Mouse (Mus musculus) heart, embryonic 11.5 days (tissue): ENCODE data around the gene Sde2. TPM values are rescaled to one million over a fixed set of nuclear protein-coding genes. Genes with fewer than 3 reads are reported as not detected.

Experiments
- ATAC-seq: fragments of 200-750 bp; cut with Nextera tagmentation; replicated peaks from 2 replicates; pipeline ENCODE4 v1.8.0; 2017; ENCODE audit warnings: moderate library complexity; ENCODE audit not compliant: insufficient number of reproducible peaks, low FRiP score, low TSS enrichment
- H3K27ac ChIP-seq: fragments of 300-500 bp; sonication (generic); 2 replicates; pipeline ENCODE4 v1.5.1; 2014; ENCODE audit warnings: mild to moderate bottlenecking, low read depth, low read length
- H3K27me3 ChIP-seq: fragments of 300-500 bp; sonication (generic); 2 replicates; pipeline ENCODE4 v1.6.1; 2014; ENCODE audit warnings: mild to moderate bottlenecking, low read length, mixed read lengths; ENCODE audit not compliant: control insufficient read depth, insufficient read depth
- H3K36me3 ChIP-seq: fragments of 300-500 bp; sonication (generic); 2 replicates; pipeline ENCODE4 v1.6.1; 2014; ENCODE audit warnings: mild to moderate bottlenecking, low read length, moderate library complexity, mixed read lengths; ENCODE audit not compliant: control insufficient read depth, insufficient read depth
- H3K4me1 ChIP-seq: fragments of 300-500 bp; sonication (generic); 2 replicates; pipeline ENCODE4 v1.6.1; 2014; ENCODE audit warnings: low read length; ENCODE audit not compliant: control insufficient read depth, insufficient read depth
- H3K4me2 ChIP-seq: fragments of 300-500 bp; sonication (generic); 2 replicates; pipeline ENCODE4 v1.6.1; 2014; ENCODE audit warnings: mild to moderate bottlenecking, moderate library complexity
- H3K4me3 ChIP-seq: fragments of 300-500 bp; sonication (generic); 2 replicates; pipeline ENCODE4 v1.5.1; 2014; ENCODE audit warnings: low read depth, low read length
- H3K9ac ChIP-seq: fragments of 300-500 bp; sonication (generic); 2 replicates; pipeline ENCODE4 v1.6.1; 2014; ENCODE audit warnings: mild to moderate bottlenecking, low read depth, low read length, moderate library complexity
- H3K9me3 ChIP-seq: fragments of 300-500 bp; sonication (generic); replicated peaks from 2 replicates; pipeline ENCODE4 v1.6.1; 2016; ENCODE audit warnings: low read length; ENCODE audit not compliant: control insufficient read depth
- WGBS: fragments of 180-500 bp; shearing (Covaris S2); extraction: QIAGEN DNeasy Blood & Tissue Kit; methylation state at CpG from one replicate; pipeline ENCODE4 v1.1.7; 2014; ENCODE audit not compliant: insufficient replicate concordance; 5-methylcytosine and 5-hydroxymethylcytosine counted together
- polyA plus RNA-seq: library from polyadenylated mRNA; unstranded; fragments of >200 nt; fragmentation: Nextera tagmentation; extraction: Ambion mirVana; gene quantifications from 2 replicates; pipeline ENCODE4 v1.2.1, GENCODE M21; 2014

Gene Sde2
- polyA plus RNA-seq, 1 experiment from 2014 or later = 24.1 TPM

- WGBS = 70% methylated on average over 7 of the region's 7 CpGs
- peaks cover 15% of the 10 kb centered on the region for H3K36me3 ChIP-seq
- no peak overlapping the region for H3K4me3 ChIP-seq
- no peak for ATAC-seq
- H3K9me3 ChIP-seq = no peaks in the 10 kb centered on the region
- H3K4me2 ChIP-seq = no peak overlapping the region
- H3K9ac ChIP-seq = no peak overlapping the region
- H3K27me3 ChIP-seq = no peaks in the 10 kb centered on the region
- no peak overlapping the region for H3K27ac ChIP-seq
- 0 out of 2 replicates have a peak, but pooled peaks cover 6% of the 10 kb centered on the region for H3K4me1 ChIP-seq
Observed at GRCm38 (mm10) chr1:180866001-180866400, 15.1 kb downstream of the Sde2 start.

- H3K9me3 ChIP-seq = no peaks in the 10 kb centered on the region
- H3K27me3 ChIP-seq = no peaks in the 10 kb centered on the region
- 63% methylated on average over 13 of the region's 13 CpGs for WGBS
- no peak overlapping the region for H3K9ac ChIP-seq
- H3K4me1 ChIP-seq = 0 out of 2 replicates have a peak, but pooled peaks cover 6% of the 10 kb centered on the region
- no peak for ATAC-seq
- no peak overlapping the region for H3K4me3 ChIP-seq
- no peak overlapping the region for H3K4me2 ChIP-seq
- peaks cover 6% of the 10 kb centered on the region for H3K36me3 ChIP-seq
- no peak overlapping the region for H3K27ac ChIP-seq
Observed at GRCm38 (mm10) chr1:180870122-180870650, 19.3 kb downstream of the Sde2 start.

- 0 out of 2 replicates have a peak, but pooled peaks cover 2% of the 10 kb centered on the region for H3K4me1 ChIP-seq
- H3K9me3 ChIP-seq = no peaks in the 10 kb centered on the region
- no peak for ATAC-seq
- no peaks in the 10 kb centered on the region for H3K36me3 ChIP-seq
- H3K4me3 ChIP-seq = no peak overlapping the region
- H3K27me3 ChIP-seq = no peaks in the 10 kb centered on the region
- H3K9ac ChIP-seq = no peak overlapping the region
- H3K4me2 ChIP-seq = no peak overlapping the region
- no peak overlapping the region for H3K27ac ChIP-seq
- WGBS = 19% methylated on average over 9 of the region's 9 CpGs
Observed at GRCm38 (mm10) chr1:180873861-180874484, 23.0 kb downstream of the Sde2 start.

GRCm38 (mm10) chr1:180874615-180875014, 23.7 kb downstream of the Sde2 start:
- 0 out of 2 replicates have a peak, but pooled peaks cover 2% of the 10 kb centered on the region for H3K4me1 ChIP-seq
- no peak for ATAC-seq
- no peak overlapping the region for H3K4me2 ChIP-seq
- no peak overlapping the region for H3K9ac ChIP-seq
- H3K36me3 ChIP-seq = no peaks in the 10 kb centered on the region
- no peak overlapping the region for H3K4me3 ChIP-seq
- no peaks in the 10 kb centered on the region for H3K9me3 ChIP-seq
- no peak overlapping the region for H3K27ac ChIP-seq
- WGBS = 67% methylated on average over 2 of the region's 2 CpGs
- no peaks in the 10 kb centered on the region for H3K27me3 ChIP-seq

GRCm38 (mm10) chr1:180875126-180875525, 24.2 kb downstream of the Sde2 start:
- Histone ChIP-seq H3K36me3 (no peaks in the 10 kb centered on the region), H3K9ac (no peak overlapping the region), H3K27me3 (no peaks in the 10 kb centered on the region), H3K27ac (no peak overlapping the region), H3K9me3 (no peaks in the 10 kb centered on the region), H3K4me2 (no peak overlapping the region), H3K4me3 (no peak overlapping the region), H3K4me1 (0 out of 2 replicates have a peak, but pooled peaks cover 1% of the 10 kb centered on the region)
- WGBS = 80% methylated on average over 9 of the region's 9 CpGs
- ATAC-seq = no peak

- H3K9ac ChIP-seq = no peak overlapping the region
- no peaks in the 10 kb centered on the region for H3K27me3 ChIP-seq
- no peaks in the 10 kb centered on the region for H3K4me1 ChIP-seq
- no peak overlapping the region for H3K4me3 ChIP-seq
- no peaks in the 10 kb centered on the region for H3K9me3 ChIP-seq
- H3K36me3 ChIP-seq = no peaks in the 10 kb centered on the region
- WGBS = 71% methylated on average over 4 of the region's 4 CpGs
- H3K27ac ChIP-seq = no peak overlapping the region
- H3K4me2 ChIP-seq = no peak overlapping the region
- no peak for ATAC-seq
Observed at GRCm38 (mm10) chr1:180877466-180877865, 26.5 kb downstream of the Sde2 start.

DNA sequence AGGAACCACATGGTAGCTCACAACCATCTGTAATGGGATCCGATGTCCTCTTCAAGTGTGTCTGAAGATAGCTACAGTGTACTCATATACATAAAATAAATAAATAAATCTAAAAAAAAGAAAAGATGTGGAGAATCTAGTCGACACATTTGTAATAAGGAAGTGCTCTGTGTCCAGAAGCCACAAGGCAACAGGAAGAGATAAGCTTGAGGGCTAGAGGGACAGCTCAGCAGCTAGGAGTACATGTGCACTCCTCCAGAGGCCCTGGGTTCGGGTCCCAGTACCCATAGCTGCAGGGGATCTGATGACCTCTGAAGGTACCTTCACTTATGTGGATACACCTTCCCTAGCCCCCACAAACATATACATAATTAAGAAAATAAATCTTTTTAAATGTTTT, 30.8 kb downstream of the Sde2 start:
- no peaks in the 10 kb centered on the region for H3K36me3 ChIP-seq
- H3K9me3 ChIP-seq = no peaks in the 10 kb centered on the region
- H3K4me3 ChIP-seq = no peak overlapping the region
- H3K4me2 ChIP-seq = no peak overlapping the region
- H3K27ac ChIP-seq = no peak overlapping the region
- no peak for ATAC-seq
- WGBS = 58% methylated on average over 3 of the region's 3 CpGs
- H3K4me1 ChIP-seq = peaks cover 7% of the 10 kb centered on the region; the same call in 1 of the 2 replicates
- no peak overlapping the region for H3K9ac ChIP-seq
- H3K27me3 ChIP-seq = 0 out of 2 replicates have a peak, but pooled peaks cover 2% of the 10 kb centered on the region

DNA sequence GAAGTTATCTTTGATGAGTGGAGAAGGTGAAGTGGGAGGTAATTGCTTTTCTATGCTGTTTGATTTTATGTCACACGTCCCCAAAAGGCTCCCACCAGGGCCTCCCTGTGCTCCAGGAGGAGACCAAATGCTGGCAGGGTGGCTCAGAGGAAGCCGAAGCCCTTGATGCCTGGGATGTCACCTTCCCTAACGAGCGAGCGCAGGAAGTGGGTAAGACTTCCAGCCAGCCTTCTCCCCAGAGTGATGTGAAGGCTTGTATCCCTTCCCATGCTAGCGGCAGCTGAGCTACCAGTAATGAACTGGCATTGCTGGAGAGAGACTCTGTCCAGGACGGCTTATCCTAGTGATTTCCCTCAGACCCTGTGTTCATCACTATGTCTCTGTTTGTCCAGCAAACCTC, 32.8 kb downstream of the Sde2 start:
- H3K27me3 ChIP-seq = 0 out of 2 replicates have a peak, but pooled peaks cover 2% of the 10 kb centered on the region
- no peaks in the 10 kb centered on the region for H3K36me3 ChIP-seq
- no peaks in the 10 kb centered on the region for H3K9me3 ChIP-seq
- peaks cover 13% of the 10 kb centered on the region; the same call in 1 of the 2 replicates for H3K4me1 ChIP-seq
- no peak overlapping the region for H3K4me2 ChIP-seq
- H3K4me3 ChIP-seq = no peak overlapping the region
- 9% methylated on average over 7 of the region's 7 CpGs for WGBS
- no peak for ATAC-seq
- H3K9ac ChIP-seq = no peak overlapping the region
- H3K27ac ChIP-seq = no peak overlapping the region

DNA sequence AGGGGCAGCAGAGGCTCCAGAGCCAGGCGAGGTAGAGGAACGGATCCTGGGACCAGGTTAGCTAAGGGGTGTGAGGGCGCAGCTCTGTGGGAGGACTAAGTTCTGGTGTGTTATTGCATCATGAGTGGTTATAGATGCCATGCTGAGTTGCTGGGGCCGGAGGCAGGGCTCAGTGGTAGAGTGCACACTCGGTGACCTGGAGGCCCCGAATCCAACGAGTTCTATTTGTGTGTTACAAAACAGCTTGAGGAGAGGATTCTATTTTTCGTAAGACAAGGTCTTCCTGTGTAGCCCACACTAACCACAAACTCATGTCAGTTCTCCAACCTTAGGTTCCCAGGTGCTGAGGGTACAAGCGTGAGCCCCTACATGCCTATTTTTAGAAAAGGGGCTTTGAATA, 33.6 kb downstream of the Sde2 start:
- H3K36me3 ChIP-seq = no peaks in the 10 kb centered on the region
- 0 out of 2 replicates have a peak, but pooled peaks cover 2% of the 10 kb centered on the region for H3K27me3 ChIP-seq
- H3K9ac ChIP-seq = no peak overlapping the region
- no peak for ATAC-seq
- no peaks in the 10 kb centered on the region for H3K9me3 ChIP-seq
- WGBS = 66% methylated on average over 9 of the region's 9 CpGs
- H3K4me2 ChIP-seq = no peak overlapping the region
- H3K4me1 ChIP-seq = peaks cover 18% of the 10 kb centered on the region; the same call in 1 of the 2 replicates
- H3K27ac ChIP-seq = no peak overlapping the region
- H3K4me3 ChIP-seq = no peak overlapping the region
